Mouse (Mus musculus): Measurements from ENCODE around the gene Mcu. TPM values are rescaled to one million over a fixed set of nuclear protein-coding genes. Genes with fewer than 3 reads are reported as not detected.

Mcu gene
- polyA plus RNA-seq, 2 experiments, result 3.5 to 7.9 TPM

- peak; percentile 77 for ATAC-seq (ENCODE audit: insufficient read depth)
- TF ChIP-seq EP300 (IDR thresholded peaks at IDR 0.05; ENCODE audit: low read depth), result peak; percentile 60
- TF ChIP-seq CTCF (IDR thresholded peaks at IDR 0.05; ENCODE audit: low read depth), result no peak
- H3K9me3 ChIP-seq (ENCODE audit: control insufficient read depth, low read length), result no peaks in the 10 kb centered on the region
- H3K27me3 ChIP-seq (ENCODE audit: control insufficient read depth, insufficient read depth, low read length), result no peaks in the 10 kb centered on the region
- H3K36me3 ChIP-seq (replicated peaks; ENCODE audit: control insufficient read depth, insufficient read depth, low read depth), result no peaks in the 10 kb centered on the region; the same call in 1 of the 2 replicates
- DNase-seq (ENCODE audit: low read depth in 3 of 3, low spot score in 3 of 3), result no peak
- H3K4me1 ChIP-seq (replicated peaks; ENCODE audit: control insufficient read depth in 2 of 2, insufficient read depth in 2 of 2, low read length in 1 of 2), result peaks cover 18 to 28% of the 10 kb centered on the region in 2 experiments
- H3K4me3 ChIP-seq (ENCODE audit: insufficient read depth in 1 of 2, low read depth in 2 of 2, low read length in 2 of 2), result no peak overlapping the region
- no peak overlapping the region for H3K9ac ChIP-seq (replicated peaks)
- H3K27ac ChIP-seq, result no peak overlapping the region; the same call in 1 of the 2 replicates
- 14% methylated on average over 4 of the region's 4 CpGs for WGBS (ENCODE audit: insufficient replicate concordance)
- peak overlapping the region; percentile 24; the same call in 1 of the 2 replicates for H3K4me2 ChIP-seq (ENCODE audit: low read depth)
These were observed 45.2 kb downstream of the Mcu start for GRCm38 (mm10) chr10:59571273-59571672.

DNA sequence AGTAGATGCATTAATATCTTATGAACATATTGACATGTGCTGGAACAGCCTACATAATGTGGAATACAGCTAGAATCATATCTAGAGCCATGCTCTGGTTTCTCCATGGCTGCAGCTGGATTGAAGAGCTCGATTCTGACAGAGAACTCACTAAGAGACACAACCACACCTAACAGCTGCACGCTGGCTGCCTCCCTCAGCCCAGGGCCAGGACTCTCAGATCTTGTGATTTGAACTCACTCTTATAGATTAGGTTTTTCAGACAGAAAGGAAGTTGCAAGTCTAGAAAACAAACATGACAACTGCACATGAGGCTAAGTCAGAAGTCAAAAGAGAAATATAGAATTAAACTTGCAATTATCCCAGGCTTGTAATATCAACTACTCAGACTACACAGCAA, 45.7 kb downstream of the Mcu start:
- Histone ChIP-seq H3K4me3 (ENCODE audit: insufficient read depth in 1 of 2, low read depth in 2 of 2, low read length in 2 of 2) (no peak overlapping the region), H3K27ac (no peak overlapping the region), H3K36me3 (replicated peaks; ENCODE audit: control insufficient read depth, insufficient read depth, low read depth) (no peaks in the 10 kb centered on the region; the same call in 1 of the 2 replicates), H3K9ac (replicated peaks) (no peak overlapping the region), H3K9me3 (ENCODE audit: control insufficient read depth, low read length) (no peaks in the 10 kb centered on the region), H3K27me3 (ENCODE audit: control insufficient read depth, insufficient read depth, low read length) (no peaks in the 10 kb centered on the region), H3K4me1 (replicated peaks; ENCODE audit: control insufficient read depth in 2 of 2, insufficient read depth in 2 of 2, low read length in 1 of 2) (peaks cover 14 to 26% of the 10 kb centered on the region in 2 experiments), H3K4me2 (ENCODE audit: low read depth) (peak overlapping the region; percentile 24; the same call in 1 of the 2 replicates)
- DNase-seq (ENCODE audit: low read depth in 3 of 3, low spot score in 3 of 3) (no peak), ATAC-seq (ENCODE audit: insufficient read depth) (peak; percentile 63; the same call in 1 of the 2 replicates)
- no peak for TF ChIP-seq EP300 (IDR thresholded peaks at IDR 0.05; ENCODE audit: low read depth)
- no peak for TF ChIP-seq CTCF (IDR thresholded peaks at IDR 0.05; ENCODE audit: low read depth)
- WGBS (ENCODE audit: insufficient replicate concordance), result 15% methylated on average over 2 of the region's 2 CpGs

DNA sequence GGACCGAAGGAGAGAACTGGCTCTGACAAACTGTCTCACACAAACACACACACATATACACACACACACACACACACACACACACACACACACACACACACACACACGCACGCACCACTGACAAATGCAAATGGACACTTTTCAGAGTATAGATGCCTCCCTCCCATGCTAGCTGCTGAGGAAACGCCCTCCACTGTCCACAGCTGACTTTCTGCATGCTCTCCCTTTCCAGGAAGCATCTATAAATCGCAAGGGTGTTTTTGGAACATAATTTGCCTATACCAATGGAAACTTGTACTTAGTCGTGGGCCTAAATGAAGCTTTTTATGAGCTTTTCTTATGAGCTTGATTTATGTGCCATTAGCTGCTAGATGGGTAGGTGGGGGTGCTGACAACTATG, 46.1 kb downstream of the Mcu start:
- no peaks in the 10 kb centered on the region for H3K9me3 ChIP-seq (ENCODE audit: control insufficient read depth, low read length)
- no peaks in the 10 kb centered on the region for H3K27me3 ChIP-seq (ENCODE audit: control insufficient read depth, insufficient read depth, low read length)
- H3K4me3 ChIP-seq (ENCODE audit: insufficient read depth in 1 of 2, low read depth in 2 of 2, low read length in 2 of 2), result no peak overlapping the region
- H3K9ac ChIP-seq (replicated peaks), result no peak overlapping the region
- DNase-seq (ENCODE audit: low read depth in 3 of 3, low spot score in 3 of 3) (no peak), ATAC-seq (ENCODE audit: insufficient read depth) (no peak)
- WGBS (ENCODE audit: insufficient replicate concordance), result 40% methylated on average over 6 of the region's 6 CpGs
- H3K27ac ChIP-seq, result no peak overlapping the region
- H3K4me1 ChIP-seq (replicated peaks; ENCODE audit: control insufficient read depth in 2 of 2, insufficient read depth in 2 of 2, low read length in 1 of 2), result peaks cover 14 to 26% of the 10 kb centered on the region in 2 experiments
- H3K36me3 ChIP-seq (replicated peaks; ENCODE audit: control insufficient read depth, insufficient read depth, low read depth), result no peaks in the 10 kb centered on the region; the same call in 1 of the 2 replicates
- no peak overlapping the region for H3K4me2 ChIP-seq (ENCODE audit: low read depth)
- TF ChIP-seq CTCF (IDR thresholded peaks at IDR 0.05; ENCODE audit: low read depth) (no peak), EP300 (IDR thresholded peaks at IDR 0.05; ENCODE audit: low read depth) (no peak)

- DNase-seq (ENCODE audit: low read depth in 3 of 3, low spot score in 3 of 3) (no peak), ATAC-seq (ENCODE audit: insufficient read depth) (no peak)
- H3K27me3 ChIP-seq (ENCODE audit: control insufficient read depth, insufficient read depth, low read length), result no peaks in the 10 kb centered on the region
- no peaks in the 10 kb centered on the region for H3K9me3 ChIP-seq (ENCODE audit: control insufficient read depth, low read length)
- TF ChIP-seq EP300 (IDR thresholded peaks at IDR 0.05; ENCODE audit: low read depth), result no peak
- no peak for TF ChIP-seq CTCF (IDR thresholded peaks at IDR 0.05; ENCODE audit: low read depth)
- H3K4me1 ChIP-seq (replicated peaks; ENCODE audit: control insufficient read depth in 2 of 2, insufficient read depth in 2 of 2, low read length in 1 of 2), result peaks cover 14 to 26% of the 10 kb centered on the region in 2 experiments
- no peak overlapping the region for H3K27ac ChIP-seq
- H3K4me3 ChIP-seq (ENCODE audit: insufficient read depth in 1 of 2, low read depth in 2 of 2, low read length in 2 of 2), result no peak overlapping the region
- no peaks in the 10 kb centered on the region; the same call in 1 of the 2 replicates for H3K36me3 ChIP-seq (replicated peaks; ENCODE audit: control insufficient read depth, insufficient read depth, low read depth)
- no peak overlapping the region for H3K9ac ChIP-seq (replicated peaks)
- H3K4me2 ChIP-seq (ENCODE audit: low read depth), result no peak overlapping the region
- WGBS (ENCODE audit: insufficient replicate concordance), result 66% methylated on average over 1 of the region's 1 CpGs
These were observed 47.0 kb downstream of the Mcu start for GRCm38 (mm10) chr10:59569481-59569869.

GRCm38 (mm10) chr10:59568665-59569480, 47.6 kb downstream of the Mcu start:
- Histone ChIP-seq H3K4me2 (ENCODE audit: low read depth) (no peak overlapping the region), H3K4me1 (replicated peaks; ENCODE audit: control insufficient read depth in 2 of 2, insufficient read depth in 2 of 2, low read length in 1 of 2) (peaks cover 14 to 24% of the 10 kb centered on the region in 2 experiments), H3K4me3 (ENCODE audit: insufficient read depth in 1 of 2, low read depth in 2 of 2, low read length in 2 of 2) (no peak overlapping the region), H3K27me3 (ENCODE audit: control insufficient read depth, insufficient read depth, low read length) (no peaks in the 10 kb centered on the region), H3K27ac (no peak overlapping the region), H3K36me3 (replicated peaks; ENCODE audit: control insufficient read depth, insufficient read depth, low read depth) (no peaks in the 10 kb centered on the region; the same call in 1 of the 2 replicates), H3K9me3 (ENCODE audit: control insufficient read depth, low read length) (no peaks in the 10 kb centered on the region), H3K9ac (replicated peaks) (no peak overlapping the region)
- DNase-seq (ENCODE audit: low read depth in 3 of 3, low spot score in 3 of 3) (no peak), ATAC-seq (ENCODE audit: insufficient read depth) (no peak)
- no peak for TF ChIP-seq EP300 (IDR thresholded peaks at IDR 0.05; ENCODE audit: low read depth)
- TF ChIP-seq CTCF (IDR thresholded peaks at IDR 0.05; ENCODE audit: low read depth), result no peak
- 66% methylated on average over 10 of the region's 10 CpGs for WGBS (ENCODE audit: insufficient replicate concordance)

Measured in liver, embryonic 14.5 days (tissue).